Mouse (Mus musculus) heart, adult 2 months (tissue): ENCODE measurements around the gene Olfr429.

Experiments
- CTCF ChIP-seq: fragments of 200-600 bp; IDR thresholded peaks from 2 replicates; pipeline ENCODE4 v1.8.1; 2022; ENCODE audit warnings: antibody characterized with exemption, mild to moderate bottlenecking, moderate library complexity
- POLR2A ChIP-seq: fragments of 200-500 bp; IDR thresholded peaks from 2 replicates; pipeline ENCODE4 v1.6.1; 2011; ENCODE audit warnings: mild to moderate bottlenecking, low read depth, low read length, control low read depth; ENCODE audit not compliant: insufficient read depth

GRCm38 (mm10) chr1:174051515-174051914 is 32.6 kb upstream of the Olfr429 start:
- TF ChIP-seq CTCF, result no peak
- TF ChIP-seq POLR2A, result no peak
